Mouse (Mus musculus) right cerebral cortex, postnatal 36 days (tissue): Measurements from ENCODE around the gene Tex22.

Experiments
- DNase-seq, 2 experiments: peaks; one replicate each; pipeline ENCODE4 v3.0.0; 2022; ENCODE audit warnings: low spot score in 2 of 2, mixed read lengths in 1 of 2

Gene Tex22

GRCm38 (mm10) chr12:113056089-113056488, 18.2 kb upstream of the Tex22 start:
- no peak for DNase-seq

GRCm38 (mm10) chr12:113060178-113060577, 14.1 kb upstream of the Tex22 start:
- no peak for DNase-seq

- DNase-seq = no peak
These were observed 12.7 kb upstream of the Tex22 start for GRCm38 (mm10) chr12:113061606-113062005.

- DNase-seq = no peak
These were observed 12.1 kb upstream of the Tex22 start for GRCm38 (mm10) chr12:113062201-113062600.

GRCm38 (mm10) chr12:113063700-113064099, 10.6 kb upstream of the Tex22 start:
- DNase-seq = no peak

- DNase-seq = no peak
These were observed 6.3 kb upstream of the Tex22 start for GRCm38 (mm10) chr12:113068002-113068401.

- no peak for DNase-seq
These were observed 4.9 kb upstream of the Tex22 start for GRCm38 (mm10) chr12:113069389-113069788.

- DNase-seq = no peak
These were observed 3.0 kb upstream of the Tex22 start for GRCm38 (mm10) chr12:113071321-113071720.

- no peak for DNase-seq
These were observed 2.5 kb upstream of the Tex22 start for GRCm38 (mm10) chr12:113071827-113072226.

- DNase-seq = peak in 1 of 2 experiments; percentile 29
These were observed 628 bp upstream of the Tex22 start for GRCm38 (mm10) chr12:113073420-113074328.

- peak; percentile 67 to 76 for DNase-seq
These were observed 757 bp downstream of the Tex22 start for GRCm38 (mm10) chr12:113075063-113075454.

- no peak for DNase-seq
These were observed 1.2 kb downstream of the Tex22 start for GRCm38 (mm10) chr12:113075486-113075885.

- no peak for DNase-seq
These were observed 13.0 kb downstream of the Tex22 start for GRCm38 (mm10) chr12:113087276-113087675.

- no peak for DNase-seq
These were observed 13.7 kb downstream of the Tex22 start for GRCm38 (mm10) chr12:113088026-113088425.

GRCm38 (mm10) chr12:113089107-113089506, 14.8 kb downstream of the Tex22 start:
- no peak for DNase-seq

- DNase-seq = no peak
These were observed 15.8 kb downstream of the Tex22 start for GRCm38 (mm10) chr12:113090053-113090452.

- DNase-seq = no peak
These were observed 22.7 kb downstream of the Tex22 start for GRCm38 (mm10) chr12:113097040-113097439.

- no peak for DNase-seq
These were observed 23.5 kb downstream of the Tex22 start, which contains the start of gene Mta1 for GRCm38 (mm10) chr12:113097749-113098281. Gene Mta1, plus strand, starts transcription at chr12:113098278.

GRCm38 (mm10) chr12:113098530-113099151, 24.3 kb downstream of the Tex22 start:
- no peak for DNase-seq

- DNase-seq = no peak
These were observed 25.4 kb downstream of the Tex22 start for GRCm38 (mm10) chr12:113099470-113100237.

- no peak for DNase-seq
These were observed 26.3 kb downstream of the Tex22 start for GRCm38 (mm10) chr12:113100448-113101076.
